In the genomic region with DNA sequence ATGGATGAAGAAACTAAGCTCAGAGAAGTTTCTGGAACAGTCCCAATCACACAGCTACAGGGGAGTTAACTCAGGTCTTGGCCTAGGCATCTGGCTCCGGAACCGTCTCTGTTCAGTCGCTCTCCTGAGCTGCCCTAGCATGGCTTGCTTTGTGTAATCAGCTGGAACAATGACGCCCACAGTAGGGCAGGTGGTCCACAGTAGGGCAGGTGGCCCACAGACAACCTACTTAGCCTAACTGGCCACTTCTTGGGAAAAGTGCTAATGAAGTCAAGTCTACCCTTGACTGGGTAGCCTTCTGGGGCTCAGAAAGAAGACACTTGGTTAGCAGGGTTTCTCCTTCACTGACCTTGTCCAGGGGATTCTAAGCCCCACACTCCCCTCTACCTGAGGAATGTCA, we compare ENCODE assay signal across 22 mouse cellular contexts.
"Had no signal": no experiment of that assay in that cellular context is flagged by ENCODE, and none has a peak within 500 bp of the region (broad histone marks: within the 10 kb centered on the region; RNA-seq: fewer than 3 reads in every experiment).

No protein-coding gene starts in this region.

- DNase-seq: kidney, adult 11 months; kidney, adult 8-10 months; kidney, postnatal 10 days; kidney, postnatal 36 days; layer of hippocampus, postnatal 36 days; lung, adult 18-20 months; lung, postnatal 10 days; lung, postnatal 4 days; retina, postnatal 1 day; right cerebral cortex, postnatal 25 days; spleen, adult 18-20 months; thymus, postnatal 25 days had no signal

- H3K9me3 ChIP-seq: kidney, embryonic 15.5 days; limb, embryonic 12.5 days; limb, embryonic 15.5 days; lung, embryonic 15.5 days; midbrain, embryonic 12.5 days; midbrain, embryonic 15.5 days; neural tube, embryonic 13.5 days; stomach, embryonic 15.5 days had no signal

- H3K4me3 ChIP-seq: kidney, embryonic 15.5 days; left cerebral cortex, adult 2 months; limb, embryonic 12.5 days; limb, embryonic 15.5 days; lung, embryonic 15.5 days; midbrain, embryonic 12.5 days; midbrain, embryonic 15.5 days; neural tube, embryonic 13.5 days; stomach, embryonic 15.5 days had no signal

- H3K27ac ChIP-seq: left cerebral cortex, adult 2 months; limb, embryonic 12.5 days; limb, embryonic 15.5 days; liver, embryonic 14.5 days; lung, embryonic 15.5 days; midbrain, embryonic 12.5 days; midbrain, embryonic 15.5 days; neural tube, embryonic 13.5 days; stomach, embryonic 15.5 days had no signal

- H3K27me3 ChIP-seq: kidney, embryonic 15.5 days; limb, embryonic 12.5 days; limb, embryonic 15.5 days; lung, embryonic 15.5 days; midbrain, embryonic 12.5 days; midbrain, embryonic 15.5 days; neural tube, embryonic 13.5 days; stomach, embryonic 15.5 days had no signal

- H3K9ac ChIP-seq: kidney, embryonic 15.5 days; limb, embryonic 12.5 days; limb, embryonic 15.5 days; liver, embryonic 14.5 days; lung, embryonic 15.5 days; midbrain, embryonic 12.5 days; midbrain, embryonic 15.5 days; neural tube, embryonic 13.5 days; stomach, embryonic 15.5 days had no signal

- H3K36me3 ChIP-seq: kidney, embryonic 15.5 days; limb, embryonic 12.5 days; limb, embryonic 15.5 days; lung, embryonic 15.5 days; midbrain, embryonic 12.5 days; midbrain, embryonic 15.5 days; neural tube, embryonic 13.5 days; stomach, embryonic 15.5 days had no signal

- H3K4me2 ChIP-seq: kidney, embryonic 15.5 days; limb, embryonic 12.5 days; limb, embryonic 15.5 days; lung, embryonic 15.5 days; midbrain, embryonic 12.5 days; midbrain, embryonic 15.5 days; neural tube, embryonic 13.5 days; stomach, embryonic 15.5 days had no signal

- ATAC-seq: midbrain, embryonic 15.5 days had no signal
